Mouse (Mus musculus) brain, embryonic 14.5 days (tissue): Measurements from ENCODE around the gene Ube2f.

Source experiments
- CTCF ChIP-seq: fragments of 200-500 bp; IDR thresholded peaks from 2 replicates; pipeline ENCODE4 v1.5.1; 2012; ENCODE audit warnings: inconsistent platforms, mild to moderate bottlenecking, moderate library complexity, borderline replicate concordance; ENCODE audit not compliant: insufficient read depth, insufficient read length; ENCODE audit errors: extremely low read depth
- POLR2A ChIP-seq: fragments of 200-500 bp; IDR thresholded peaks from 2 replicates; pipeline ENCODE4 v1.6.1; 2012; ENCODE audit warnings: mild to moderate bottlenecking, inconsistent platforms, borderline replicate concordance; ENCODE audit not compliant: poor library complexity, insufficient read depth, insufficient read length, severe bottlenecking; ENCODE audit errors: extremely low read depth

DNA sequence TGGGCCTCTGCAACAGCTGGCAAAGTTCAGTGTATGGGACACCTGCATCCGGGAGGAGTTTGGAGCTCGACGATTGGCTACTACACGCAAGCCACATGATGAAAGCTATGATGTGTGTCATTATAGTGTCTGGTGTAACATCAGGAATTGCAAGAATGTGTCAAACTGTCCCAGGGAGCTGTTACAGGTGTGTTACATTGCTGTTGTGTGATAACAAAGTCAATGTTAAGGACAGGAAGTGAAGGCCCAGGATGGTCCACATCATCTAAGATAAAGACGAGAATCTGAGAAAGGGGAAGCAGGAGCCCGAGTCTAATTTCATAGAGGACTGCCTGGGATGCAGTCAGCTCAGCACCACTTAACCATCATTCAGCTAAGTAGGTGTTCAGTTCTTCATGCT is 45.4 kb downstream of the Ube2f start:
- TF ChIP-seq CTCF: no peak
- no peak for TF ChIP-seq POLR2A
